Mouse (Mus musculus): ENCODE results near the gene Gatad2a.

Gene Gatad2a

DNA sequence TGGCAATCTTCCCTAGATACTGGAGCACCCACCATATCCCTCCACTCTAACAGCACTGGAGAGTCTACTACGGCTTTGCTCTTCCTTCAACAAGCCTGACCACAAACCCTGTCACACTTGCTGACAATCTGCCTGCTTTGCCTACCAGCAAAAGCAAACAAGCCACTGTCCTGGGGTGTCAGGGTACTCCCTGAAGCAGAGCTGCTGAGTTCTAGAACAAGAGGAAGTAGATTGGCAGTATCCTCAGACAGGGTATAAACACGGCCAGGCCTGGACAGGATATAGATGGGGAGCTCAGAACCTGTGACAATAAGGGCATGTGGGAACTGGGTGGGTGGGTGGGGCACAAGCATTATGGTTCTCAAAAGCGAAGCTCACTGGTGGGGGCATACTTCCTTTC, 58.7 kb downstream of the Gatad2a start:
- no peak for DNase-seq (ENCODE audit: low read depth, low spot score)

- DNase-seq (ENCODE audit: low read depth, low spot score) = peak; percentile 40
Measured at GRCm38 (mm10) chr8:69936050-69936794, 60.0 kb downstream of the Gatad2a start.

DNA sequence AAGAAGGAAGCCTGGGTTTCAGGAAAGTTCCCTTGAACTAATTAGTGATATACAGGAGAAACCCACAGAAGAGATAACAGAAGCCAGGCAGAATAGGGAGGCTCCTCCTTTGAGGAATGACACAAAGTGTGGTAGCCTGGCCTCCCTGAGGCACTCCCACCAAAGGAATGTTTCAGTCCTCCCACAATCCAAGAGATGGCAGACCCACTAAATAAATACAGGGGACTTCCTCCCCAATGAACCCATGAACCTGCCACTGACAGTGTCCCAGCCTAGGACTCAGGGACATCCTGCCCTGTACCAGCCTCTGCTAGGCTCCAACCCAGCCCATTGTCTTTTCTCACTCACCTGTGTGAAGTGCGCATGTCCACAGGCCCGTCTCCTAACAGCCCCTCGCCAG, 60.8 kb downstream of the Gatad2a start:
- DNase-seq (ENCODE audit: low read depth, low spot score) = no peak

- no peak for DNase-seq (ENCODE audit: low read depth, low spot score)
Measured at GRCm38 (mm10) chr8:69934582-69934981, 61.6 kb downstream of the Gatad2a start.

- no peak for DNase-seq (ENCODE audit: low read depth, low spot score)
Measured at GRCm38 (mm10) chr8:69933811-69934210, 62.4 kb downstream of the Gatad2a start.

- DNase-seq (ENCODE audit: low read depth, low spot score) = no peak
Measured at GRCm38 (mm10) chr8:69926901-69927300, 69.3 kb downstream of the Gatad2a start.

DNA sequence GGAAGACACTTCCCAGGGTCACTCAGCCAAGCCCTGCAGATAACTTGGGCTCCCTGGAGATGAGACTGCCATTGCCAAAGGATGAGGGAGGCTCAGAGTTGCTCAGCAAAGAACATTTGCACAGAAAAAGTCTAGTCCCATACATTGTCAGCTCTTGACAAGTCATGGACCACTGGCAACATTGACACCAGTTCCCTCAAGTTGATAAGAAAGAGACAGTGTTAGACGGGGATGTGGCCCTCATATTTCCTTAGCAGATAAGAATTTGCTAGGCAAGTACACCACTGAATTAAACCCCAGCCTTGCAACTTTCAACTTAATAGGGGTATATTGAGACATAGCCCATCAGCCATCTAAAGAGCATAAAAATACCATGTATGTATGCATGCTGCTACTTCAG, 72.2 kb downstream of the Gatad2a start:
- no peak for DNase-seq (ENCODE audit: low read depth, low spot score)

- no peak for DNase-seq (ENCODE audit: low read depth, low spot score)
Measured at GRCm38 (mm10) chr8:69921141-69921540, 75.0 kb downstream of the Gatad2a start.

GRCm38 (mm10) chr8:69919876-69920662, 76.1 kb downstream of the Gatad2a start:
- DNase-seq (ENCODE audit: low read depth, low spot score) = peak; percentile 68

DNA sequence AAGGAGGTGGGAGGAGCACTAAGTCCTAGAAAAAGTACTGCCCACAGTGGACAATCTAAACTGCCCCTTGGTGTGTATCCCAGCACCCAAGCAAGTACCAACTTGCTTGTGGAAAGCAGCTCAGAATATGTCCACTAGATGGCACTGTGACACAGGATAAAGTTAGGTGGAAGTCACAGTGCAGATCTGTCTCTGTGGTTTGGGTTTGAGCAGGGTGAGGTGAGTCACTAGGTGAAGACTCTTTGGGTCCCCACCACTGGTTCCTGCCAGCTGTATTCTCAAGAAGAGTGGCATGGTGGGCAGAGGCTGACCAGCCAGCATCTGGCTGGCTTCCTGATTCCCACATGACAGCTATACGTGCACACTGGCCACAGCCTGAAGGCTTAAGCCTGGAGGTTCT, 77.2 kb downstream of the Gatad2a start:
- DNase-seq (ENCODE audit: low read depth, low spot score) = peak; percentile 88

- DNase-seq (ENCODE audit: low read depth, low spot score) = no peak
Measured at GRCm38 (mm10) chr8:69918506-69918905, 77.7 kb downstream of the Gatad2a start.

GRCm38 (mm10) chr8:69915748-69916147, 80.4 kb downstream of the Gatad2a start:
- DNase-seq (ENCODE audit: low read depth, low spot score) = peak; percentile 61

DNA sequence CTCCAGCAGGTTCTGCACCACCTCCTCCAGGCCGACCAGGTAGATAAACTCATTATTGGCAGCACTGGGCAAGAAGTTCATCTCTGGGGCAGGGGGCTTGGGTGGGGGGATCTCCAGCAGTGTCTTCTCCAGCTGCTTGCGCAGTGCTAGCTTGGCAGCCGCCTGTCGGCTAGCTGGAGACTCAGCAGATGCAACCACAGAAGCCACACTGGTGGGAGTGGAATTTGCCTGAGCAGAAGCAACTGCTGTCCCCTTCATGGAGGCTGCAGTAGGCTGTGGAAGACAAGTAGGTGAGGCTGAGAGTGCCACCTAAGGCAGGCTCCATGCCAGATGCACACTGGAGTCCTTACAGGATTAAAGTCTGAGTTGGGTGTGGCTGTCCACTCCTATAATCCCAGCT, 81.7 kb downstream of the Gatad2a start:
- no peak for DNase-seq (ENCODE audit: low read depth, low spot score)

GRCm38 (mm10) chr8:69912478-69913074, 83.6 kb downstream of the Gatad2a start:
- no peak for DNase-seq (ENCODE audit: low read depth, low spot score)

- no peak for DNase-seq (ENCODE audit: low read depth, low spot score)
Measured at GRCm38 (mm10) chr8:69911917-69912316, 84.3 kb downstream of the Gatad2a start.

DNA sequence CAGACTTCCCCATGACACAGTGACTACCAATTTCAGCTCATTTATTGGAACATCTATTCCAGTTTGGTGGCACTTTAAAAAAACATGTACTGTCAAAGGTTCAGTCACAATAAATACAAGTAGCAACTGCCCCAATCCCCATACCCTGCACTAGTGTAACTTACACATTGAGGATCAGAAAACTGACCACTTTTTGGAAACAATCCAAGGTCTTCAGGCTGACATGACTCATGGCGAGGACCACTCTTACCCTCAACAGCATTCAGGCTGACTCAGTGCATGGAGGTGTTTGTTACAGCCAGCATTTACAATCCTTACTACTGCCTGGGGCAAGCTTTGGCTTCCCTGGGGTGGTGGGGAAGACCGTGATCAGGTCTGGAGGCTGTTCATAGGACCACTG, 89.1 kb downstream of the Gatad2a start:
- no peak for DNase-seq (ENCODE audit: low read depth, low spot score)

GRCm38 (mm10) chr8:69906260-69906659, 89.9 kb downstream of the Gatad2a start:
- no peak for DNase-seq (ENCODE audit: low read depth, low spot score)

GRCm38 (mm10) chr8:69904096-69904495, 92.1 kb downstream of the Gatad2a start:
- no peak for DNase-seq (ENCODE audit: low read depth, low spot score)

DNA sequence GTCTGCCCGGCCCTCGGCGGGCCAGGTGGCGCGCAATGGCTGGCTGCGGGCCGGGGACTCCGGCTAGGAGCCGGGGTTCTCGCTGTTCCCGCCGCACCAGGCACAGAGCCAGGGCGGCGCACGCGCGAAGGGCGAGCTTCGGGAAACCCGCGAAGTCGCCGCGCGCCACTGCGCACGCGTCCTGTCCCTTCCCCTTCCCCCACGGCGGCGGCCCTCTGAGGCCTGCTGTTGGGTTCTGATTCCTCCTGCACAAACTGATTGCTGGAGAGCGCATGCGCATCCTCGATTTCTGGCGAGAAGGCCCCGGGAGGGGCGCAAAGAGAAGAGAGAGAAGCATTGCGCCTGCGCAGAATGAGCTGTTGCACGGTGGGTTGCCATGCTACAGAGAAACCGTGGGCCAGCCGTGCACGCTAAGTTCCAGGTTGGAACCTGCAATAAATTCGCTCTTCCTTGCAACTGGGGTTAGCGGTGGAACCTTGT, 93.1 kb downstream of the Gatad2a start:
- peak; percentile 100 for DNase-seq (ENCODE audit: low read depth, low spot score)

DNA sequence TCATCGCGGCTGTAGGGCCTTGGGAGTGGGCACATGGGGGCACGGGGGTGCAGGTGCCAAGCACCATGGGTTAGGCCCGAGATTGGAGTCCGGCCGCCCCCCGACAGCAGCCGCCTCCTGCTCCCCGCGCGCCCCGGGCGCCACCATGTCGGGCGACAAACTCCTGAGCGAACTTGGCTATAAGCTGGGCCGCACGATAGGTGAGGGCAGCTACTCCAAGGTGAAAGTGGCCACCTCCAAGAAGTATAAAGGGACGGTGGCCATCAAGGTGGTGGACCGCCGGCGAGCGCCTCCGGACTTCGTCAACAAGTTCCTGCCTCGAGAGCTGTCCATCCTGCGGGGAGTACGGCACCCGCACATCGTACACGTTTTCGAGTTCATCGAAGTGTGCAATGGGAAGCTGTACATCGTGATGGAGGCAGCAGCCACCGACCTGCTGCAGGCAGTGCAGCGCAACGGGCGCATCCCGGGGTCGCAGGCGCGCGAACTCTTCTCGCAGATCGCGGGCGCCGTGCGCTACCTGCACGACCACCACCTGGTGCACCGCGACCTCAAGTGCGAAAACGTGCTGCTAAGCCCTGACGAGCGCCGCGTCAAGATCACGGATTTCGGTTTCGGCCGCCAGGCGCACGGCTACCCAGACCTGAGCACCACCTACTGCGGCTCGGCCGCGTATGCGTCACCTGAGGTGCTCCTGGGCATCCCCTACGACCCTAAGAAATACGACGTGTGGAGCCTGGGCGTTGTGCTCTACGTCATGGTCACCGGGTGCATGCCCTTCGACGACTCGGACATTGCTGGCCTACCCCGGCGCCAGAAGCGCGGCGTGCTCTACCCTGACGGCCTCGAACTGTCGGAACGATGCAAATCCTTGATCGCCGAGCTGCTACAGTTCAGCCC, 93.8 kb downstream of the Gatad2a start, which contains the start of the genes Tssk6, Ndufa13 and Yjefn3:
TSS of gene Tssk6 (plus strand) at position 22 of the 900 bp plus-strand sequence.
TSS of gene Ndufa13 (minus strand) at position 396 of the 900 bp plus-strand sequence.
TSS of gene Yjefn3 (minus strand) at position 550 of the 900 bp plus-strand sequence.
- DNase-seq (ENCODE audit: low read depth, low spot score) = no peak

All from skeletal muscle tissue, adult 2 months (tissue).